Mouse (Mus musculus) olfactory bulb, adult 2 months (tissue): ENCODE results near the gene Slamf7.

Experiments used
- CTCF ChIP-seq: fragments of 200-500 bp; IDR thresholded peaks from 2 replicates; pipeline ENCODE4 v1.5.1; 2012; ENCODE audit warnings: low read depth, mild to moderate bottlenecking, low read length, moderate library complexity; ENCODE audit not compliant: insufficient read depth
- POLR2A ChIP-seq: fragments of 200-500 bp; IDR thresholded peaks from 2 replicates; pipeline ENCODE4 v1.6.1; 2012; ENCODE audit warnings: mild to moderate bottlenecking, low read depth, low read length, moderate library complexity; ENCODE audit not compliant: insufficient read depth

DNA sequence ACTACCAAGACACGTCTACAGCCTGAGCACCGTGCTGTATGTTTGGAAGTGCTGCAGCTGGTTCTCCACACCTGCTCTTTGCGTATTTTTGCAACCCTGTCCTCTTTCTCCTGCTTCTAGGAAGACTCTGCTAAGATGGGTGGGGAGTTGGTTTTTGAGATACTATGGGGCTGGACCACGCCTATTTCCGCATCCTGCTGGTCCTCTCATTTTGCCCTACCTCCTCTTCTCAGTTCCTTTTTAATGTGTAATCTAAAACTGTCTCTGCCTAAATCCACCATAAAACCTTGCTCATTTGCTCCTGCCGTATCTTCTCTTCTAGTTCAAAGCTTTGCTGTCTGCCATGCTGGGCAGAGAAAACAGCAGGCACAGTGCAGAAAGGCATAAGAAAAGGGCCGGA lies 28.2 kb upstream of the Slamf7 start:
- no peak for TF ChIP-seq CTCF
- no peak for TF ChIP-seq POLR2A
